Mouse (Mus musculus) thymus, postnatal 14 days (tissue): ENCODE measurements at regions not wholly inside any gene's neighbourhood (a gene's known extent, or its start where the extent isn't known, plus 50 kb on each side); places are given as distances from the start of the nearest gene placed in this dataset.

Experiments used
- DNase-seq: peaks from one replicate; pipeline ENCODE4 v3.0.0; 2021

DNA sequence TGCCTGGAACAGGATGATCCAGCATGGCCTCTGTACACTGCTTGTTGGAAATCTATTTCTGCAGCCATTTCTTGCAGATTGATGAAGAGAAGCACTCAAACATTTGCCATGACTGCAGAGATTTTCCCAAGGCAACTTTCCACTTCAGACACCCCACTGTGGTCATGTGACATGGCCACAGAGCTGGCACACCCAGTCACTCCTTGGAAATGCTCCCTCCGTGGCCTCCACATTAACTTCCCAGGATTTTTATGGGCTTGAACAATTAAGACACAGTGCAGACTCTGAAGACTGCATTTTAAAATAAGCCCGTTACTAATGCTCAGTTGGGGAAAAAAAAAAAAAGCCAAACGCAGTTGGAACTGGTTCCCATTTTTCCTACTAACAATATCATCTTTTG lies 80.2 kb upstream of the Sptlc3 start:
- DNase-seq, result no peak

GRCm38 (mm10) chr2:139417506-139417905 lies 76.2 kb upstream of the Sptlc3 start:
- no peak for DNase-seq

DNA sequence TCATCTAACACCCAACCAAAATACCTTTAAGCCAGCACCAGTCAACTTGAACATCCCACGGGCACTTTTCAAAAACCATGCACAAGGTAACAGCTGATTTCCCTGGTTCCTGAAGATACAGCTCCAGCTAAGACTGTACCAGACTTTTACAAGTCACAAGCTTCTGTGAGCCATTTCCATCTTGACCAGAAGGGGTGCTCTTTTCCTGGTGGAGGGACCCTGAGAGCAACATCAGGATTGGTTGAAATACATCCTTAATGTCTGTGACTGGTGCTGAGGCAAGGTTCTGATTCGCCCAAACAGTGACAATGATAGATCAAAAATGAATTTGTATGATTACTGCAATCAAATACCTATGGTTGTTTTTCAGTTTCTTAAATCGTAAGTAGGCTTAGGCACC lies 71.0 kb upstream of the Sptlc3 start:
- DNase-seq, result no peak

DNA sequence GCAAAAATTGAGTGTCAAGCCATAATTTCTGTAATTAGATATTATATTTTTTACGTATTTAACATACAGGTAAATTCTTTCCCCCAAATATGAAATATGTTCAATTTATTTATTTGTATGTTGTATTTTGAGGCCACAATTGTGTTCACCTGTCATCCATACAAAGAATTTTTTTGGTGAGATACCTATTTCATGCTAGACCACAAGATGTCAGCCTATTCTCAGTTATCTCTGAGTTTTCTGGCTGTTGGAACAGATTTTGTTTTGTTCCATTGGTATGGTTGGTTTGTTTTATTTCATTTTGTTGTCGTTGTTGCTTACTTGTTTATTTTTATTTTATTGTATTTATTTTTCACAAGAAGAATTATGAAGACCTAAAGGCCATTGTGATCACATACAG lies 70.3 kb upstream of the Sptlc3 start:
- no peak for DNase-seq
